8 mouse cellular contexts compared by ENCODE assay signal in the genomic region with DNA sequence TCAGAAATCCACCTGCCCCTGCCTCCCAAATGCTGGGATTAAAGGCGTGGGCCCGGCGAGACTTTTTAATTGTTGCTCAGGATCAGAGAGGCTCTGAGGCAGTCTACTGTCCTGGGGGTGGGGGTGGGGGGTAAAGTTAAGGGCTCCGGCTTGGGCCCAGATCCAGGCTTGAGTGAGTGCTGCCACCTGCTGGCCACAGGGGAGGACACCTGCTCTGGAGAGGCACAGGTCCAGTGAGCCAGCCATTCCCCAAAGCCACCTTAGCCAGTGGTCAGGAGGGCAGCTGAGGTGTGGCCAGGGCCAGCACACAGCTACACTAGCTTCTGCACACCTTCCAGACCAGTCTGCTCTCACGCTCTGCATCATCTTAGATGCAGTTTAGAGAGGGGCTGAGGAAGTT. TPM values are rescaled to one million over a fixed set of nuclear protein-coding genes. Genes with fewer than 3 reads are reported as not detected.
DNase-seq lines count a peak whose midpoint lies in the region; ATAC-seq lines count a peak whose summit lies in the region.

No protein-coding gene starts in this region.

- peak; percentile 65 for DNase-seq in CD4-positive helper T cell, adult 2 months (ENCODE audit: low read depth, low spot score)
- peak; percentile 89 for DNase-seq in adrenal gland, postnatal 10 days
- peak; percentile 86 for DNase-seq in embryonic facial prominence, embryonic 10.5 days (ENCODE audit: low spot score)
- peak; percentile 90 to 91 for DNase-seq in kidney, postnatal 4 days
- DNase-seq in retina, postnatal 7 days (ENCODE audit: low read depth, low spot score), result peak; percentile 68
- DNase-seq in urinary bladder, adult 2 months (ENCODE audit: low spot score), result peak; percentile 61

- no peak overlapping the region for H3K9ac ChIP-seq in heart, embryonic 16.5 days (ENCODE audit: low read length)

- peaks cover 47% of the 10 kb centered on the region for H3K36me3 ChIP-seq in embryonic facial prominence, embryonic 10.5 days (replicated peaks)
- H3K36me3 ChIP-seq in heart, embryonic 16.5 days (ENCODE audit: control insufficient read depth, insufficient read depth), result peaks cover 30% of the 10 kb centered on the region

- H3K9me3 ChIP-seq in embryonic facial prominence, embryonic 10.5 days, result no peaks in the 10 kb centered on the region
- H3K9me3 ChIP-seq in heart, embryonic 16.5 days (replicated peaks; ENCODE audit: control insufficient read depth, low read length), result no peaks in the 10 kb centered on the region

- H3K4me1 ChIP-seq in embryonic facial prominence, embryonic 10.5 days, result peaks cover 48% of the 10 kb centered on the region
- H3K4me1 ChIP-seq in heart, embryonic 16.5 days (ENCODE audit: control insufficient read depth, insufficient read depth, low read length), result peaks cover 16% of the 10 kb centered on the region

- no peak overlapping the region for H3K4me2 ChIP-seq in heart, embryonic 16.5 days (ENCODE audit: low read depth, low read length)

- WGBS in embryonic facial prominence, embryonic 10.5 days, result 6% methylated on average over 5 of the region's 5 CpGs
- WGBS in heart, embryonic 16.5 days, result 10% methylated on average over 5 of the region's 5 CpGs

- no peak overlapping the region for H3K4me3 ChIP-seq in embryonic facial prominence, embryonic 10.5 days
- H3K4me3 ChIP-seq in heart, embryonic 16.5 days (ENCODE audit: low read length), result no peak overlapping the region

- no peak overlapping the region for H3K27ac ChIP-seq in embryonic facial prominence, embryonic 10.5 days (replicated peaks)
- H3K27ac ChIP-seq in heart, embryonic 16.5 days (ENCODE audit: low read length), result no peak overlapping the region

- H3K27me3 ChIP-seq in embryonic facial prominence, embryonic 10.5 days (replicated peaks; ENCODE audit: low read depth, poor library complexity, severe bottlenecking), result peaks cover 51% of the 10 kb centered on the region
- H3K27me3 ChIP-seq in heart, embryonic 16.5 days (ENCODE audit: control insufficient read depth, insufficient read depth, low read length), result peaks cover 39% of the 10 kb centered on the region

- 0 out of 2 replicates have a peak, but pooled peaks have one; percentile 41 for ATAC-seq in heart, embryonic 16.5 days (replicated peaks; ENCODE audit: extremely low read depth, insufficient read depth, low FRiP score)
- peak; percentile 88 for ATAC-seq in megakaryocyte, adult 5-6 weeks (ENCODE audit: poor library complexity, severe bottlenecking)

RNA-seq across cellular contexts. Expression of a gene that starts 35.0 kb away (rescaled TPM):
- total RNA-seq in adrenal gland, postnatal 10 days (2021), result 10 to 100 TPM; 81.8 to 85.9 TPM
- 63.2 and 66.0 TPM in 2 replicates for polyA plus RNA-seq in embryonic facial prominence, embryonic 10.5 days (2016; fragmentation: Nextera tagmentation; extraction: Ambion mirVana)
- 39.1 and 41.7 TPM in 2 replicates for polyA plus RNA-seq in heart, embryonic 16.5 days (2015; fragmentation: Nextera tagmentation; extraction: Ambion mirVana)
- total RNA-seq in megakaryocyte, adult 5-6 weeks (2015), result 41.5 and 41.7 TPM in 2 replicates
- 35.0 and 40.9 TPM in 2 replicates for total RNA-seq in megakaryocyte, adult 5-6 weeks (2017)
- polyA plus RNA-seq in urinary bladder, adult 2 months (2012; rRNA removed), result 53.5 and 57.6 TPM in 2 replicates

RNA-seq across cellular contexts. Expression of a gene that starts 35.2 kb away (rescaled TPM):
- 10 to 100 TPM; 65.6 to 74.8 TPM for total RNA-seq in adrenal gland, postnatal 10 days (2021)
- 304 and 308 TPM in 2 replicates for polyA plus RNA-seq in embryonic facial prominence, embryonic 10.5 days (2016; fragmentation: Nextera tagmentation; extraction: Ambion mirVana)
- 66.9 and 77.5 TPM in 2 replicates for polyA plus RNA-seq in heart, embryonic 16.5 days (2015; fragmentation: Nextera tagmentation; extraction: Ambion mirVana)
- 20.5 and 20.7 TPM in 2 replicates for total RNA-seq in megakaryocyte, adult 5-6 weeks (2015)
- total RNA-seq in megakaryocyte, adult 5-6 weeks (2017), result 6.8 and 9.3 TPM in 2 replicates
- polyA plus RNA-seq in urinary bladder, adult 2 months (2012; rRNA removed), result 42.8 and 43.1 TPM in 2 replicates

RNA-seq across cellular contexts. Expression of a gene that starts 46.5 kb away (rescaled TPM):
- 10 to 100 TPM; 31.9 to 34.6 TPM for total RNA-seq in adrenal gland, postnatal 10 days (2021)
- polyA plus RNA-seq in embryonic facial prominence, embryonic 10.5 days (2016; fragmentation: Nextera tagmentation; extraction: Ambion mirVana), result 1.5 and 2.7 TPM in 2 replicates
- 0.32 and 0.39 TPM in 2 replicates for polyA plus RNA-seq in heart, embryonic 16.5 days (2015; fragmentation: Nextera tagmentation; extraction: Ambion mirVana)
- not detected in 2 replicates for total RNA-seq in megakaryocyte, adult 5-6 weeks (2015)
- not detected in 2 replicates for total RNA-seq in megakaryocyte, adult 5-6 weeks (2017)
- 0.44 and 0.49 TPM in 2 replicates for polyA plus RNA-seq in urinary bladder, adult 2 months (2012; rRNA removed)
